In the genomic region with DNA sequence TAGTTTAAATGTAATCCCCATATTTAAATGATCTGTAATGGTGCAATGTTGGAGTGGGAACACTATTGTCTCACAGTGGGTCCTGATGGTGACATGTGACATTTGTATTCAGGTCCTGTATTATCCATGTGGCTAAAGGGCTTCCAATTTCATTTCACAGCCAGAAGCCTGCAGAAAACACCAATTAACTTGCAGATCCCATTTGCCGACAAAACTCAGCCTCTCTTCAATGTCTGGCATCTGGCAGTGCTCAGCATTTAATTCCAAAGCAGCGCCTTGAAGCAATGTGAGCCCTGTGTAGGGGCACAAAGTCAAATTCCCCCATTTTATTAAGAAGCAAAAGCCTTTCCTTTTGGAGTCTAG, we compare ENCODE assay signal across 12 mouse cellular contexts.
DNase-seq lines count a peak whose midpoint lies in the region; ATAC-seq and TF ChIP-seq lines count a peak whose summit lies in the region.
"Had no signal": no experiment of that assay in that cellular context is flagged by ENCODE, and none has a peak within 500 bp of the region (broad histone marks: within the 10 kb centered on the region; RNA-seq: fewer than 3 reads in every experiment).

No protein-coding gene starts in this region.

- H3K4me1 ChIP-seq in forebrain, embryonic 15.5 days = peaks cover 27% of the 10 kb centered on the region
- peaks cover 19% of the 10 kb centered on the region for H3K4me1 ChIP-seq in limb, embryonic 11.5 days (ENCODE audit: control insufficient read depth, insufficient read depth, low read length)
- H3K4me1 ChIP-seq in liver, postnatal 0 days (ENCODE audit: insufficient read depth) = no peaks in the 10 kb centered on the region
- no peaks in the 10 kb centered on the region for H3K4me1 ChIP-seq in heart, adult 2 months (ENCODE audit: control insufficient read depth, insufficient read depth, low read length)

- intact Hi-C loops in heart, adult 2 months (cut with DNase I) = no loop called here

- no peak for TF ChIP-seq POLR2A in heart, adult 2 months (IDR thresholded peaks at IDR 0.05; ENCODE audit: insufficient read depth, low read depth, low read length)

- peak overlapping the region; percentile 68 for H3K27ac ChIP-seq in forebrain, embryonic 15.5 days (replicated peaks)
- no peak overlapping the region for H3K27ac ChIP-seq in limb, embryonic 11.5 days (replicated peaks; ENCODE audit: low read depth, low read length)
- H3K27ac ChIP-seq in liver, postnatal 0 days (ENCODE audit: low read depth) = no peak overlapping the region
- H3K27ac ChIP-seq in heart, adult 2 months = no peak overlapping the region
- H3K27ac ChIP-seq: stomach, postnatal 0 days had no signal

- no peak overlapping the region for H3K4me2 ChIP-seq in forebrain, embryonic 15.5 days (replicated peaks)
- H3K4me2 ChIP-seq in limb, embryonic 11.5 days (ENCODE audit: low read depth, severe bottlenecking) = no peak overlapping the region
- no peak overlapping the region for H3K4me2 ChIP-seq in liver, postnatal 0 days (ENCODE audit: low read depth, low read length)
- H3K4me2 ChIP-seq: heart, embryonic 11.5 days had no signal

- H3K9me3 ChIP-seq in forebrain, embryonic 15.5 days = no peaks in the 10 kb centered on the region
- H3K9me3 ChIP-seq in limb, embryonic 11.5 days (ENCODE audit: control insufficient read depth, low read length) = no peaks in the 10 kb centered on the region
- no peaks in the 10 kb centered on the region for H3K9me3 ChIP-seq in liver, postnatal 0 days (ENCODE audit: low read length)

- TF ChIP-seq EP300 in liver, postnatal 0 days (IDR thresholded peaks at IDR 0.05; ENCODE audit: low read depth) = no peak
- TF ChIP-seq EP300 in heart, adult 2 months (IDR thresholded peaks at IDR 0.05; ENCODE audit: insufficient read depth, low read depth, low read length) = no peak

- H3K9ac ChIP-seq in forebrain, embryonic 15.5 days (replicated peaks) = no peak overlapping the region
- H3K9ac ChIP-seq in limb, embryonic 11.5 days (ENCODE audit: low read length) = no peak overlapping the region
- H3K9ac ChIP-seq in liver, postnatal 0 days (replicated peaks) = no peak overlapping the region
- H3K9ac ChIP-seq in heart, adult 2 months (ENCODE audit: low read depth, low read length) = no peak overlapping the region

- H3K4me3 ChIP-seq in forebrain, embryonic 15.5 days = no peak overlapping the region
- no peak overlapping the region for H3K4me3 ChIP-seq in limb, embryonic 11.5 days (ENCODE audit: low read depth, low read length)
- no peak overlapping the region for H3K4me3 ChIP-seq in liver, postnatal 0 days (ENCODE audit: low read depth, low read length)
- H3K4me3 ChIP-seq in heart, adult 2 months = no peak overlapping the region

- no peaks in the 10 kb centered on the region for H3K27me3 ChIP-seq in forebrain, embryonic 15.5 days
- H3K27me3 ChIP-seq in limb, embryonic 11.5 days (ENCODE audit: control insufficient read depth, insufficient read depth, low read length) = no peaks in the 10 kb centered on the region
- H3K27me3 ChIP-seq in liver, postnatal 0 days (ENCODE audit: insufficient read depth, low read length) = no peaks in the 10 kb centered on the region
- H3K27me3 ChIP-seq in heart, adult 2 months (ENCODE audit: control insufficient read depth, insufficient read depth, low read length) = no peaks in the 10 kb centered on the region

- ATAC-seq in frontal cortex, adult (ENCODE audit: low TSS enrichment) = 0 out of 2 replicates have a peak, but pooled peaks have one; percentile 15
- ATAC-seq in forebrain, embryonic 15.5 days (replicated peaks) = peak; percentile 95
- ATAC-seq in limb, embryonic 11.5 days (ENCODE audit: insufficient number of reproducible peaks, low FRiP score, low TSS enrichment, low read depth) = no peak
- ATAC-seq in liver, postnatal 0 days = no peak
- ATAC-seq: CD4-positive, CD25-positive, alpha-beta regulatory T cell, adult 4 months; inflammation-experienced regulatory T-cells, adult 6 months had no signal

- H3K79me2 ChIP-seq in heart, adult 2 months (replicated peaks; ENCODE audit: control insufficient read depth, insufficient read depth, low read length) = no peaks in the 10 kb centered on the region

- 2% methylated on average over 2 of the region's 2 CpGs for WGBS in forebrain, embryonic 15.5 days
- 17% methylated on average over 2 of the region's 2 CpGs for WGBS in limb, embryonic 11.5 days
- 86% methylated on average over 2 of the region's 2 CpGs for WGBS in liver, postnatal 0 days (ENCODE audit: insufficient replicate concordance)
- 83% methylated on average over 2 of the region's 2 CpGs for WGBS in heart, adult 2 months

- no peak for TF ChIP-seq CTCF in liver, postnatal 0 days (IDR thresholded peaks at IDR 0.05; ENCODE audit: low read depth)
- no peak for TF ChIP-seq CTCF in heart, adult 2 months (IDR thresholded peaks at IDR 0.05)

- no peaks in the 10 kb centered on the region for H3K36me3 ChIP-seq in forebrain, embryonic 15.5 days
- H3K36me3 ChIP-seq in limb, embryonic 11.5 days (ENCODE audit: control insufficient read depth, insufficient read depth, low read length) = no peaks in the 10 kb centered on the region
- H3K36me3 ChIP-seq in liver, postnatal 0 days (replicated peaks; ENCODE audit: insufficient read depth, low read length) = peaks cover 7% of the 10 kb centered on the region; the same call in 1 of the 2 replicates
- H3K36me3 ChIP-seq in heart, adult 2 months (ENCODE audit: control insufficient read depth, insufficient read depth, low read length) = no peaks in the 10 kb centered on the region

- DNase-seq in frontal cortex, postnatal 14 days (ENCODE audit: low spot score in 2 of 2) = no peak
- DNase-seq in brain, adult 2 months (ENCODE audit: low read depth, low spot score) = peak; percentile 64
- DNase-seq in limb, embryonic 11.5 days (ENCODE audit: low spot score) = peak; percentile 51
- DNase-seq in liver, postnatal 0 days = no peak
- DNase-seq in B cell, adult 2 months = no peak
- DNase-seq in heart, adult 2 months = no peak

Comparison
In these comparisons a context has a peak if more than half of its experiments do, and no peak if none do; other contexts are left out.
1. ATAC-seq: peak in frontal cortex, adult (single experiment) and forebrain, embryonic 15.5 days (single experiment); none in limb, embryonic 11.5 days (single experiment) and liver, postnatal 0 days (single experiment).
2. DNase-seq: peak in brain, adult 2 months (single experiment) and limb, embryonic 11.5 days (single experiment); none in frontal cortex, postnatal 14 days (0 of 2), liver, postnatal 0 days (single experiment), B cell, adult 2 months (0 of 2) and heart, adult 2 months (0 of 2).